Mouse (Mus musculus) liver, embryonic 14.5 days (tissue): ENCODE data around the gene Arhgap17.

Experiments used
- CTCF ChIP-seq: IDR thresholded peaks from 2 replicates; pipeline ENCODE4 v1.5.1; 2016; ENCODE audit warnings: antibody characterized with exemption, low read depth, control low read depth
- EP300 ChIP-seq: IDR thresholded peaks from 2 replicates; pipeline ENCODE4 v1.6.1; 2016; ENCODE audit warnings: antibody characterized with exemption, low read depth

- TF ChIP-seq CTCF, result no peak
- no peak for TF ChIP-seq EP300
Measured at GRCm38 (mm10) chr7:123276568-123276967, 93.1 kb downstream of the Arhgap17 start.
